Mouse (Mus musculus): Measurements from ENCODE around the gene Dnajc19. TPM values are rescaled to one million over a fixed set of nuclear protein-coding genes. Genes with fewer than 3 reads are reported as not detected.

Dnajc19 gene
- total RNA-seq, 1 experiment from 2014 or later: 124 TPM

GRCm38 (mm10) chr3:34033720-34034364, 47.3 kb downstream of the Dnajc19 start:
- peak; percentile 77 for ATAC-seq (replicated peaks; ENCODE audit: low read depth, poor library complexity, severe bottlenecking)

- ATAC-seq (replicated peaks; ENCODE audit: low read depth, poor library complexity, severe bottlenecking): no peak
Measured at GRCm38 (mm10) chr3:34030601-34031000, 50.5 kb downstream of the Dnajc19 start.

DNA sequence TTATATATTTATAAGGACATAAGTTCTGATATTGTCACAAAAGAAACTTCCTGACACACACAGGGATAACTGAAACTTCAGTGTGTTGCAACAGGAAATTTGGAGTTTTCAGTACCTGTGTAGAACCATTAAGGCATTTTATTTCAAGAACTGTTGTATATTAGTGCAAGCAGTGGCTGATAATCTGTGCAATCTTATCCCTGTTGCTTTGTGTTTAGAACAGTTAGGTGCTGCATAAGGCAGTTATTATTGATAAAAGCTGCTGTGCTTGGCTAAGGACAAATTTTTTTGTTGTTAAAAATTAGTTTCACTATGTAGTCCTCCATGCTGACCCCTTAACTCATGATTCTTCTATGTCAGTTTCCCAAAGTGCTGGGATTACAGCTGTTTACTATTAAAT, 52.2 kb downstream of the Dnajc19 start:
- no peak for ATAC-seq (replicated peaks; ENCODE audit: low read depth, poor library complexity, severe bottlenecking)

DNA sequence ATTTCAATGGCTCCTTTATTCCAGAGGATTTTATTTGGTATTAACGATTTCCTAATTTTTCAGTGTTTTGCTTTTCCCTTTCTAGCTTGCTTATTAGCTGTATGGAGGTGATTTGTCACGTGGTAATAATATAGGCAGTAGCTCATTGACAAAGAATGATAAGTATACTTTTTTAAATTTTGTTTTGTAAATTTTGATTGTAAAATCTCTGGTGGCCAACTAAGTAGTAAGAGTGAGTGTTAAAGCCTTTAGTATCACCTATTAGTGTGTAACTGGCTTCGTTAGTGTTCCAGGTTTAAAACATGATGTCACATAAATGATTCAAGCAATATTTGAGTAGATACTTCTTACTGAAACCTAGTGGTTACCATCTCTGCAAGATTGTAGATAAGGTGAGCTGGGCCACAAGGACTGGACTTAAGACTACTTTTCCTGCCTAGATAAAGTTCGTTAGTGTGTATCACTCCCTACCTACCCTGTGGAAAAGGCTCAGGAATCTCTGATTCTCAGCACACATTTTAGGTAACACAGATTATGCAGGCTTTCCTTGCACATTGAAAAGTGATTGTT, 59.8 kb downstream of the Dnajc19 start:
- no peak for ATAC-seq (replicated peaks; ENCODE audit: low read depth, poor library complexity, severe bottlenecking)

- ATAC-seq (replicated peaks; ENCODE audit: low read depth, poor library complexity, severe bottlenecking): no peak
Measured at GRCm38 (mm10) chr3:34020382-34021258, 60.5 kb downstream of the Dnajc19 start.

DNA sequence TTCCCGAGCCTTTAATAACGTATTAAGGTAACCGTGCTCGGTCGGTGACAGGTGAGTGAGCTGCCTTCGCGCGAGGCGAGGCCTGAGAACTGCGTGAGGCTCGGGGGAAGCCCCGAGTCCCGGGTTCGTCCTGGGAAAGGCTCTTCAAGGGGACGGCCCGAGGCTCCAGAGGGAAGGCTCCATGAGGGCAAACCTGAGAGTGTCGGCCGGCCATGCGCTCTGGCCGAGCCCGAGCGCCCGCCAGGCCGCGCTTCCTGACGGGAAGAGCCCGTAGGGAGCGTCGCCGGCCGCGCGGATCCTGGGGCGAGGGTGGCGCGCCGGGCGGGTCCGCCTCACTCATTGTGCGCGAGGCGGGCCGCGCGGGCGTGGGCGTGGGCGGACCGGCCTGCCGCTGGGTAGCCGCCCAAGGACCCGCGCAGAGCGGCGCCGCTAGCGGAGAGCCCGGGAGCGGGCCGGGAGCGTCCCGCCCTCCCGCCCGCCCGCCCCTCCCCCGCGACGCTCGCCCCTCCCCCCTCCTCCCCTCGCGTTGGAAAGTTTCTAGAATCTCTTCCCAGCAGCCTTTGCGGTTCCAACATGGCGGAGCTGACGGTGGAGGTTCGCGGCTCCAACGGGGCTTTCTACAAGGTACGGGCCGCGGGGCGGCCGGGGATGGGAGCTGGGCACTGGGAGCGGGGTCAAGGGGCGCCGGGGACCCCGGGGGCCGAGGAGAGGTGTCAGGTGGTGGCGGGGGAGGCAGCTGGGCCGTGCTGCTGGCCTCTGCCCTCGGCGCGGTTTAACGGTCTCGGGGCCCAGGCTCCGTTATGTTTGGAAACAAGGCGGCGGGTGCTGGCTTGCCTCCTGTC, 61.4 kb downstream of the Dnajc19 start, which contains the start of gene Fxr1:
Gene Fxr1, plus strand, starts transcription at position 404 of the 842 bp plus-strand sequence.
- peak; percentile 77 for ATAC-seq (replicated peaks; ENCODE audit: low read depth, poor library complexity, severe bottlenecking)

DNA sequence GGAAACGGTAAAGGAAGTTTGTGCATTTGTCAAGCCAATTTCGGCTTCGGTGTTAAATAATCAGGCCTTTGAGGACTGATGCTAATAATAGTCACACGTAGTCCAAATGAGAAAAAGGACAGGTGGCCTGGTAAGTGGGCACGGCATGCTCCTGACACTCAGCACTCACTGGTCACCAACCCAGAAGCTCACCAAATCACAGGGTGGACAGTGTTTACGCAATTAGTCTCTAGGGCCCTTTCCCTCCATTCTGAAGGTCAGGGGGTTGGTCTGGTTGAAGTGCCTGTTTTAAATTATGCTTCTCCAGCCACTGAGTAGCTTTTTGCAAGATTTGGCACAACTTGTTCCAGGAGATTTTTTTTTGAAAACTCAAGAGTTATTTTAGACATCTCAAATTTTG, 72.9 kb downstream of the Dnajc19 start:
- ATAC-seq (replicated peaks; ENCODE audit: low read depth, poor library complexity, severe bottlenecking): no peak

DNA sequence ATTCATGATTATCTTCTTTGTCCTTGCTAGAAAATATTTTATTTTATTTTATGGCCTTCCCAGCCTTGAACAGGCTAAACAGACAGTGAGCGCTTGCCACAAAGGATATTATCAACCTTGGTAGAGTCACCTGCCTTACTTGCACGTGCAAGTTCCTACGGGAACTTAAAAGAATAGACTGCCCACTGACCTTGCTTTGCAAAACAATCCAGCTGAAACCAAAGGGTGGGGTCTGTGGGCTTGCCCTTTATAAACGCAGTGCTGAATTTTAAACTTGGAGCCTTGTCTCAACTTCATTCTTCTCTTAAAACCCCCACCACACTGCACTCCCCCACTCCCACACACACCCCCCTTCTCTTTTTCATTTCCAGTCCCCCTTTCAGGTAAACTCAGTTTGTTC, 73.5 kb downstream of the Dnajc19 start:
- no peak for ATAC-seq (replicated peaks; ENCODE audit: low read depth, poor library complexity, severe bottlenecking)

GRCm38 (mm10) chr3:34006824-34007223, 74.3 kb downstream of the Dnajc19 start:
- ATAC-seq (replicated peaks; ENCODE audit: low read depth, poor library complexity, severe bottlenecking): no peak

DNA sequence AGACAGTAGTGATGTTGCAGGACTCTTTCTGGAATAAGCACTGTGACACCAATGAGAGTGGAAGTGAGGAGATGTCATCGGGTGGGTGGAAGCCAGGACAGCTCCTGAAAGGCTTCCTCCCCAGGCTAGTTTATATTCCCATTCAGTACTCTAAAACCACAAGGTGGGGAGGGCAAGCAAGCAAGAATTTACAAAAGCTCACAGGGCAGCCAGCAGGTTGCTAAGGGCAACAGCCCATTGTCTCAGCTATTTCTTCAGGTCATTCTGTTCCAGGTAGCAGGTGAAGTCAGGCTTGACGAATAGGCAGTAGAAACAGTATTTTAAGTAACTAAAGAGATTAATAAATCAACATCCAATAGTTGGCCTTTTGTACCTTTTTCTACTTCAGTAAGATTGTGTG, 74.8 kb downstream of the Dnajc19 start:
- ATAC-seq (replicated peaks; ENCODE audit: low read depth, poor library complexity, severe bottlenecking): no peak

Other genes starting within 250 kb of the Dnajc19 start
- gene Ccdc39, start 237.0 kb downstream of the Dnajc19 start, total RNA-seq (2017): 1.3 TPM in 1 of 2 replicates, not detected in the other
- 231 and 232 TPM in 2 replicates for gene Fxr1, start 61.4 kb downstream of the Dnajc19 start, total RNA-seq (2017)